Comparison of ENCODE assay signal across 8 mouse cellular contexts in genomic region chr13:58012067-58012925, GRCm38 (mm10).
A peak's percentile ranks its signal among the peaks of the same experiment; 100 is the strongest.
DNase-seq lines count a peak whose midpoint lies in the region; ATAC-seq and TF ChIP-seq lines count a peak whose summit lies in the region.

No protein-coding gene starts in this region.

- H3K4me3 ChIP-seq in spleen, adult 2 months (ENCODE audit: extremely low read depth, insufficient read depth, insufficient read length), result no peak overlapping the region
- H3K4me3 ChIP-seq in hindbrain, embryonic 16.5 days (ENCODE audit: low read length), result no peak overlapping the region

- H3K36me3 ChIP-seq in spleen, adult 2 months (ENCODE audit: control insufficient read depth, insufficient read depth, low read length), result no peaks in the 10 kb centered on the region
- H3K36me3 ChIP-seq in hindbrain, embryonic 16.5 days (ENCODE audit: control insufficient read depth, insufficient read depth, low read length), result peaks cover 7% of the 10 kb centered on the region; the same call in 1 of the 2 replicates

- ATAC-seq in hindbrain, embryonic 16.5 days, result peak; percentile 82
- peak; percentile 94 for ATAC-seq in megakaryocyte progenitor cell, adult 5-6 weeks (replicated peaks; ENCODE audit: poor library complexity)

- WGBS in spleen, adult 2 months, result 68% methylated on average over 14 of the region's 14 CpGs
- WGBS in hindbrain, embryonic 16.5 days, result 61% methylated on average over 14 of the region's 14 CpGs

- no peak overlapping the region for H3K27ac ChIP-seq in spleen, adult 2 months (ENCODE audit: insufficient read depth, low read length)
- H3K27ac ChIP-seq in hindbrain, embryonic 16.5 days (ENCODE audit: low read depth, low read length), result no peak overlapping the region

- peak in 1 of 2 experiments; percentile 8 for DNase-seq in spleen, adult 2 months (ENCODE audit: low read depth in 1 of 2, low spot score in 2 of 2)
- no peak for DNase-seq in spleen, postnatal 36 days (ENCODE audit: low spot score in 2 of 2)
- peak; percentile 88 for DNase-seq in cerebellum, adult 9-11 months
- DNase-seq in frontal cortex, postnatal 36 days (ENCODE audit: low spot score in 2 of 2), result peak; percentile 43 to 75
- peak; percentile 66 to 82 for DNase-seq in layer of hippocampus, postnatal 14 days (ENCODE audit: low spot score in 2 of 2)
- peak; percentile 34 for DNase-seq in skeletal muscle tissue, adult 2 months (ENCODE audit: low read depth, low spot score)

- no peak overlapping the region for H3K4me2 ChIP-seq in hindbrain, embryonic 16.5 days (ENCODE audit: low read length)

- no peaks in the 10 kb centered on the region for H3K9me3 ChIP-seq in hindbrain, embryonic 16.5 days (ENCODE audit: control insufficient read depth, low read length)

- TF ChIP-seq POLR2A in spleen, adult 2 months (IDR thresholded peaks at IDR 0.05; ENCODE audit: low read depth, low read length), result no peak

- peak; percentile 36; the same call in 1 of the 2 replicates for TF ChIP-seq CTCF in spleen, adult 2 months (IDR thresholded peaks at IDR 0.05; ENCODE audit: extremely low read depth, insufficient read depth, insufficient read length, insufficient replicate concordance)

- no peaks in the 10 kb centered on the region for H3K27me3 ChIP-seq in spleen, adult 2 months (ENCODE audit: control insufficient read depth, insufficient read depth, low read length)
- no peaks in the 10 kb centered on the region for H3K27me3 ChIP-seq in hindbrain, embryonic 16.5 days (replicated peaks; ENCODE audit: control insufficient read depth, insufficient read depth, low read length)

- H3K4me1 ChIP-seq in spleen, adult 2 months (ENCODE audit: control insufficient read depth, insufficient read depth, insufficient read length), result no peaks in the 10 kb centered on the region
- H3K4me1 ChIP-seq in hindbrain, embryonic 16.5 days (ENCODE audit: control insufficient read depth, insufficient read depth, low read depth, low read length), result no peaks in the 10 kb centered on the region

- H3K9ac ChIP-seq in hindbrain, embryonic 16.5 days (ENCODE audit: low read depth, low read length), result no peak overlapping the region

Comparison
In these comparisons a context has a peak if more than half of its experiments do, and no peak if none do; other contexts are left out.
1. DNase-seq: peak in cerebellum, adult 9-11 months (single experiment), frontal cortex, postnatal 36 days (2 of 2), layer of hippocampus, postnatal 14 days (2 of 2) and skeletal muscle tissue, adult 2 months (single experiment); none in spleen, postnatal 36 days (0 of 2).